Mouse (Mus musculus) adrenal gland, postnatal 36 days (tissue): ENCODE measurements around the gene Elf1. TPM values are rescaled to one million over a fixed set of nuclear protein-coding genes. Genes with fewer than 3 reads are reported as not detected.
A peak's percentile ranks its signal among the peaks of the same experiment; 100 is the strongest.

Experiments used
- DNase-seq, 2 experiments: peaks; one replicate each; pipeline ENCODE4 v3.0.0; 2021; ENCODE audit warnings: mixed read lengths in 1 of 2
- total RNA-seq, 2 experiments: library from RNA; stranded (reverse); gene quantifications; 2 replicates each; pipeline ENCODE4 v1.2.3; 2021

The Elf1 gene
- total RNA-seq, 2 experiments from 2014 or later = 22.1 to 26.0 TPM

DNA sequence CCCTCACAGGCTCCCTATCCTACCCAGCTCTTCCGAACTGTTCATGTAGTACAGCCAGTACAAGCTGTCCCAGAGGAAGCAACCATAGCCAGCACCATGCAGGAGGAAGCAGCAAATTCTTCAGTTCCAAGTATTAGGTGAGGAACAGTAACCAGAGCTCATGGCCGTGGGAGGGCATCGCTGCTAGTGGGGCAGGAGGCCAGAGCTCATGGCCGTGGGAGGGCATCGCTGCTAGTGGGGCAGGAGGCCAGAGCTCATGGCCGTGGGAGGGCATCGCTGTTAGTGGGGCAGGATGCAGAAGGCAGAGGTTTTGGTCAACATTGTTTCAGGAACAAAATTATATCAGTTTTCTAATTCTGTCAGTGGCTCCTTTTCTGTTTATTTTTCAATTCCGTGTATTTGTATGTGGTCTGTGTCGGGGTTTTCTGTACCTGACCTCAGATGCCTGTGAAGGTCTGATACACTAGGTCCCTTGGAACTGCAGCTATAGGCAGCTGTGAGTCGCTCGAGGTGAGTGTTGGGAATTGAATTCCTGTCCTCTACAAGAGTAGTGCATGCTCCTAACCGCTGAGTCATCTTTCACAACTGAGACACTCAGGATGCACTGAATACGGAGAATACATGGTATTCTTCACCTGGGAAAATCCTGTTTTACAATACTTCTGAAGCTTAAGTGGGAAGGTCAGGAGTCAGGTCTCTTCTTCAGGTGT is 92.6 kb downstream of the Elf1 start:
- DNase-seq = no peak

DNA sequence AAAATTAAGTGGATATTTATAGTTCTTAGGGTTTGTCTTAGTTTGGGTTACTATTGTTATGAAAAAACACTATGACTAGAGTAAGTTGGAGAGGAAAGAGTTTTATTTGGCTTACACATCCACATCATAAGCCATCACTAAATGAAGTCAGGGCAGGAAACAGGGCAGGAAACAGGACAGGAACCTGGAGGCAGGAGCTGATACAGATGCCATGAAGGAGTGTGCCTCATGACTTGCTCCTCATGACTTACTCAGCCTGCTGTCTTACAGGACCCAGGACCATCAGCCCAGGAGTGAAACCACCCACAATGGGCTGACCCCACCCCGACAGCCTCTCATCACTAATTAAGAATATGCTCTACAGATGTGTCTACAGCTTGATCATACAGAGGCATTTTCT is 93.4 kb downstream of the Elf1 start:
- no peak for DNase-seq

DNA sequence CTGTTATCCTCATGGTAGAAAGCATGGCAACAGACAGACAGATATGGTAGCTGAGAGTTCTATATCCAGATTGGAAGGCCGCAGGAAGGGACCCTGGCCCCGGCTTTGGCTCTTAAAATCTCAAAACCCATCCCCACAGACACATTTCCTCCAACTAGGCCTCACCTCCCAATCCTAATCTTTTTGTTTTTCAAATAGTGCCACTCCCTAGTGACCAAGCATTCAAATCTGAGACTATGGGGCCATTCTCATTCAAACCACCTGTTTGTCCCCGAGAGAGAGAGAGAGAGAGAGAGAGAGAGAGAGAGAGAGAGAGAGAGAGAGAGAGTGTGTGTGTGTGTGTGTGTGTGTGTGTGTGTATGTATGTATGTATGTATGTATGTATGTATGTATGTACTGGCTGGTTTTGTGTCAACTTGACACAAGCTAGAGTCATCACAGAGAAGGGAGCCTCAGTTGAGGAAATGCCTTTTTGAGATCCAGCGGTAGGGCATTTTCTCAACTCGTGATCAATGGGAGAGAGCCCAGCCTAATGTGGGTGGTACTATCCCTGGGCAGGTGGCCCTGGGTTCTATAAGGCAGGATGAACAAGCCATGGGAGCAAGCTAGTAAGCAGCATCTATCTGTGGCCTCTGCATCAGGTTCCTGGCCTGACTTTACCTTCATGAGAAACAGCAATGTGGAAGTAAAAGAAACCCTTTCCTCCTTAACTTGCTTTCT is 102.7 kb downstream of the Elf1 start:
- no peak for DNase-seq

DNA sequence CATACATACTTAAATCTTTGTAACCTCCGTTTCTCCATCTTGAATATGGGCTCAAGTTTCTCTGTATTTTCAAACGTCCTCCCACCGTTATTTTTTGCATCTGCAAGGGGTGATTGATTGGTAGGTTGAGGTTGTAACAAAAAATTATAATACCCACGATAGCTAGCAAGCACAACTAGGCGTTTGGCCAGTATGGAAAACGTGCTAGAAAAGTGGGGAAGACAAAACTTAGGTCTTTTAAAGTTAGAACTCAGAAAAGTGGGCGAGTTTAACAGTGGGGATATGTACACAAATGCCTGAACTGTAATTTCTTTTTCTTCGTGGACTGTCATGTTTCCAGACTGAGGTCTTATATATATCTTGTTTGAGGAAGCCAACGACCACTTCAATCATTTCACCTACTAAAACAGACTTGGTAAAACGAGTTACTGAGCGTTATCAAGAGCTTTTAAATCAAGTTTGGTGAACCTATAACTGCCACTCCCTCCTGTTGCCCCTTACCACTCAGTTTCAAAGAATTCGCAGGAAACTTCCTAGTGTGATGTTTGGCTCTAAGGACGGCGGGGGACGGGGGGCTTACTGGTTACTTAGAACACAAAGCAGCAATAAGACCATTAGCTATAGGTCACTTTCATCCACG is 105.6 kb downstream of the Elf1 start:
- DNase-seq = no peak

DNA sequence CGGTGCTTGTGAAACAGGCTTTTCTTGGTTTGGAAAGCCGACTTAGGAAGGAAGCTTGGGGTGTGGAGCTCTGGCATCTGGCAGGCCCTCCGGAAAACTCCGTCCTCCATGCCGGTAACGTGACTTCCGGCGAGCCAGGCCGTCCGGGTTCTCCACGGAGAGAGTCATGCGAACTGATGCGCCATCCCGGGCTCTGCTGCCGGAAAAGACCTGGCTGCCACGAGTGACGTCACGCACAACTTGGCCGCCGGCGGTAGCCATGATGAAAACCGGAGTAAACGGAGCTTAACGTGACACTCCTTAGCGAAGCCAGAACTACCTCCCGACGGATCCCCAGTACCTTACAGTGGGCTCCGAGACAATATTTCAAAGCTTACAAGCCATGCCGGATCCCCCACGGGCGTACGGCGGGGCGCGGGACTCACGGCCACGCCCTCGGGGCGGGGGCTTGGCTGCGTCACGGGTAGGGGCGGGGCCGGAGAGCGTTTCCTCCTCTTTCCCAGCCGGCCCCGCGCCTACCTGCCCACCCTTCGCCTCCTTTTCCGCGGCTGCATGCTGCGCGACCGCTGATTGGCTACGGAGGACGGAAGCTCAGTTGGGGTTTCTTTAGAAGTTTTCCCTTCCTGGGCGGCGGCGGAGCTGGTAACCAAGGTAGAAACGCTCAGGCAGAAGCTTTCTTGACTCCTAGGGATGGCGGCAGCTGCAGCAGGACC is 106.3 kb downstream of the Elf1 start, which contains the start of gene Sugt1:
Gene Sugt1 (plus strand): TSS at position 553 of the 713 bp plus-strand sequence.
- peak; percentile 97 for DNase-seq

DNA sequence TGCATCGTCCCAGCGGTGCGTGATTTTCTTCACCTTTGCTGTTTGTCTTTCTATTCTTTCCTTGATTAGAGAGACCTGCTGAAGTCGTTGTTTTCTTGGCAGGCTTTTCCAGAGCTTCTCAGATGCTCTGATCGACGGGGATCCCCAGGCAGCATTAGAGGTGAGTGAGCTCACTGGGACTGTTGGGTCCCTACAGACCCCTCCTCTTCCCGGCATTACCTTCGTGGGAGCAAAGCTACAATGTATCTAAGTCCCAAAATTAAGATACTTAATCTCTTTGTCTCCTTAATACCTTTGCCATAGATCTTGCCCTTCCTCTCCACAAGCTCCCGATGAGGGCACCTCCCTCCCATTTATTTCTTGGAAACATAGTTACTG is 106.8 kb downstream of the Elf1 start:
- no peak for DNase-seq

DNA sequence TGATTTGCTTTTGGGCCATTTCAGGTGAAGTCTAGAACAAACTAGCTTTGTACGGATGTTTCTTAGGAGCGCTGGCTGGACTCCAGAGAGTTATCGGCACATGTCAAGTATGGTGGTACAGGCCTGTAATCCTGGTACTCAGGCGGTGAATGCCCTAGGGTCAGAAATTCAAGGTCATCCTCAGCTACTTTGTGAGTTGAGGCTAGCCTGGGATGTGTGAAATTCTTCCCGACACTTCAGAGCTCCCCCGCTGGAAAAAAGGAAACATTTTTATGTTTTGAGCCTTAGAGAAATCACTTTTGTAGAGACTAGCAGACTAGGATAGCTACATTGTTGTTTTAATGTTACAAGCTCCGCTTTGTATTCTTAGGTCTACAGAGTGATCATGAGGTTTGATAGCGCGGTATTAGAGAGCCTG is 107.5 kb downstream of the Elf1 start:
- peak in 1 of 2 experiments; percentile 10 for DNase-seq

DNA sequence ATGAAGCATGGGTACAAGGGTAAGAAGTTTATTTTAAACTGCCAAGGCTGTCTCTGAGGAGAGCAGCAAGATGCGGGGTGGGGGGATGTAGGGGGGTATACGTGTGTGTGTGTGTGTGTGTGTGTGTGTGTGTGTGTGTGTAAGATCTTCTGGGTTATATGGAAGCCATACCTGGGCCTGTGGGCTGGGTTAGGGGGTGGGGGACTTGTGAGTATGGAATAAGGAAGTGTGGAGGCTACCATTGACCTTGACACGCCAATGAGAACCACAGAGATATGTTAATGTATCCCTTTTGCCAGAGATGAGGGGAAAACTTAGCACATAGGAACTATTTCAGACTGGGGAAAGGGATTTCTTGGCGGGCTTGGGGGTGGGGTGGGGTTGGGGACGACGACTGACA is 108.4 kb downstream of the Elf1 start:
- no peak for DNase-seq

DNA sequence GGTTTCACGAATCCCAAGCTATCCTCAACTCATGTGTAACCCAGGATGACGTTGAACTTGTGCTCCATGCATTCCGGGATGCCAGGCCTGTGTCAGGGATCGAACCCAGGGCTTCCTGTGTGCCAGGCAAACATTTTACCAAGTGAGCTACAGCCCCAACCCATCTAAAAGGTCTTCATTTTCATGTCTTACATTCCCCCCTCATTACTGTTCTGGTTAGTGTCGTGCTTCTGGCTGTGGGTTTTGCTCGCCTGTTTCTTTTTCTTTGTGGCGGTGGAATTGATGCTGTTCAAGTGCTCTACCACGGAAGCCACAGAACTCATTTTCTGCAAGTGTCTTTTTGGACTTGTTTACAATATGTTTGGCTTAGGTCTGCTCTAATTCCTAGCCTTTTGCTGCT is 109.9 kb downstream of the Elf1 start:
- no peak for DNase-seq

DNA sequence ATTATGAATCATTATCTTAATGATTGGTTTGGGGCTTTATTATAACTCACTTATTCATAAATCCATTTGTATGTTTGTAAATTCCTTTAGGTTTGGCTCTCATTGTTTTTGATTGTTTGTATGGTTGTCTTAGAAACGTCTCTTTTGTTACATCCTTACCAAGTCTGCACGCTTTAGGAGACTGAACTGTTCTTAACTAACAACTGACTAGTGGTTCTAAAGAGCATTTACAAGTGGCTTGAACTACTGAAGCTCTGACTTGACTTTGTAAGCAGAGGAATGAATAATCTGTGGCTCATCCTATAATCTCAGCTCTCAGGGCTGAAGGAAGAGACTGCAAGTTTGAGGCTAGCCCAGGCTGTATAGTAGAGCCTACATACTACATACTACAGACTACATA is 110.6 kb downstream of the Elf1 start:
- DNase-seq = no peak

DNA sequence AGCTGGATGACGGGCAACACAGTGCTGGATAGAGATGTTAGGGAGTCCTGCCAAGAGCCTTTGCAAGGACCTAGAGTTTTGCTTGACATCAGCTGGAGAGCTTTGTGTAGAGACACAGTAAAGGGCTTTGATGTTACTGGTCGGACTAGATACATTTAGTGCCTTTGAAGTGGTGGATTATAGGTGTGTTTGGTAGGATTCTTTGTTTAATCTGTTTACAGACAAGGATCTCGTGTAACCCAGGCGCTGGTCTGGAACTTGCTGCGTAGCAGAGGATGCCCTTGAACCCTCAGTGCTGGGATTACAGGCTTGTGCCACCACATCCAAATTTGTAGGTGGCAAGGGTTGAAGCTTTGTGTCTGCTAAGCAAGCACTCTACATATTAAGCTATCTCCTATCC is 113.1 kb downstream of the Elf1 start:
- peak; percentile 14 to 45 for DNase-seq

DNA sequence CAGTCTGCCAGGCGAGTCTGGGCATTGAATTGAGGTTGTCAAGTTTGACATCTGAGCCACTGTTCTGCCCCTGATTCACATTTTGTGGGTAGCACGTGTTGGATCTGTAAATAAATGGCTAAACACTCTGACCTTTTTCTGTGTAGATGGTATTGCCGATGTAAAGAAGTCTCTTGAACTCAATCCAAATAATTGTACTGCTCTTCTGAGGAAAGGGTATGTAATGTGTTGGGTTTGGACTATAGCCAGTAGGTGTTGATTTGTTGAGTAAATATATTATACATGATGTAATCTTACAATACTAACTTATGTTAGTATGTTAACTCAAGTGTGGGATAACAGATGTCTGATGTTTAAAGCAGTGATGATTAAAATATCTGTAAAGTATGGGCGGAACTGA is 115.6 kb downstream of the Elf1 start:
- no peak for DNase-seq

DNA sequence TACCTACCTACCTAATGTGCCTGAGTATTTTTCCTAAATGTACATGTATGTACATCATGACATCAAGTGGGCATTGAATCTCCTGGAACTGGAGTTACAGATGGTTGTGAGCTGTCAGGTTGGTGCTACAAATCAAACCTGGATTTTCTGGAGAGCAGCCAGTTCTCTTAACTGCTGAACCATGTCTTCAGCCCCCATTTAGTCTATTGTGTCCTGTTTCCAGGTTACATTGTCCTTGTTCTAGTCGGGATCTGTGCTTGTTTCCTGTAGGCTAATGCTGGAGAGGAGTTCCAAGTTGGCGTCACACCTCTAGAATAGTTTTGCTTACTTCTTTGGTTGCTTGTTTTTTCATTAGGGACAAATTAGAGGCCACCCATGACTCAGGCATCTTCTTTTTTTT is 124.9 kb downstream of the Elf1 start:
- no peak for DNase-seq

DNA sequence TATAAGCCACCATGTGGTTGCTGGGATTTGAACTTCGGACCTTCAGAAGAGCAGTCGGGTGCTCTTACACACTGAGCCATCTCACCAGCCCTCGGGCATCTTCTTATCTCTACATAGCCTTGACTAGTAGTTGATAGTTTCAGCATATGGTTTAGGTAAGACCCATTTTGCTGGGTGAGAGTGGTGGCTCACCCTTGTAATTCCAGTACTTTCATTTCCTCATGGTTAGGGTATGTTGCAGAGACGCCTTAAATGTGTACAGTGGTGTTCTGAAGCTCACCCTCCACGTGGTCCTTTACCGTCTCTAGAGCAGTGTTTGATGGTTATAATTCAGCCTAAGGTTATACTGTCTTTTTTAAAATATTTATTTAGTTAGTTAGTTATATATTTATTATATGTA is 125.4 kb downstream of the Elf1 start:
- DNase-seq = no peak

DNA sequence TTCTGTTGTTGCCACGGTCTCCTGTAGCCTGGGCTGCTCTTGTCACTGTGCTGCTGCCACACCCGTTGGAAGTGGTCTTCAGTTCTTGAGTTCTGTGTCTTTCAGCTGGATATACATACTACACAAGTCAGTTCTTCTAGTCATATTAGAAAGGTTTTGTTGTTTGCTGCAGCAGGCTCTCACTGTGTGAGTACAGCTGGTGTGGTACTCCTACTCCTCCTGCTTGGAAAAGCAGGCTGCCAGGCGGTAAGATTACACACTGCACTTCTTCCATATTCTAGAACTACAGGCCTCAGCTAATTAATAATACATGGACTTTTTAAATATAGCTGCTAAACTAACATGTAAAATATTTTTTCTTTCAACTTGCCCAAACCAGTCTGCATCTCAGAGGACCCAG is 125.9 kb downstream of the Elf1 start:
- no peak for DNase-seq

DNA sequence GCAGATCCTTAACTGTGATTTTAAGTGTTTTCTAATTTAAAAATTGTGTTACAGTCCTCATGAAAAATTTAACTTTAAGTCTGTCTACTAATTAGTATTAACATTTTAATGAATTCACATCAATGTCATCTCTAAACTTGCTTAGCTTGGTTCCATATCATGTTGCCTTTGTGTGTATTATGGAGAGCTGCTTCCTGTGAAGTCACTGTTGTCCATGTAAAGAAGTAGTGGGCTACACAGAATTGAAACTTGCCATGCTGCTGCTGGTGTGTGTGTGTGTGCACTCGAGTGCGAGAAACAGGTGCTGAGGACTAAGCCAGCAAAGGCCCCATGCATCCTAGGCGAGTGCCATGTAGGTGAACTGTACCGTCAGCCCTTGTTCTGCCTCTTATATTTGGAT is 126.4 kb downstream of the Elf1 start:
- DNase-seq = no peak

DNA sequence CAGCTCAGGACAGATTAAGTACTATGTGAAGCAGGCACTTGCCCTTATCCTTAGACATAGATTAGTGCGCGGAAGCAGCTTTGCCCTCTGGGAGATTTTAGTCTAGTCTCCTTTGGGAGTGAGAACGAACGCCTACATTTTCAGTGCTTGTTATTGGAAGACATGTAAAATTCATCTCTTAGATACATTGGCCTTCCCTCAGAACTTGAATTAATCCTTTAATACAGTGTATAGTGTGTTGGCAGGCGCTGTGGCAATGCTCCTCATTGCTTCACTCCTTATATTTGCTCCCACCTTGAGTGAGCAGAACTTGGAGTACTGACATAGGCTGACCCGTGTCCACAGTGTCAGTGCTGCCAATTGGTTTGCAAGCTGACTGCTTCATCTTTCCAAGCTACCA is 127.3 kb downstream of the Elf1 start:
- no peak for DNase-seq

DNA sequence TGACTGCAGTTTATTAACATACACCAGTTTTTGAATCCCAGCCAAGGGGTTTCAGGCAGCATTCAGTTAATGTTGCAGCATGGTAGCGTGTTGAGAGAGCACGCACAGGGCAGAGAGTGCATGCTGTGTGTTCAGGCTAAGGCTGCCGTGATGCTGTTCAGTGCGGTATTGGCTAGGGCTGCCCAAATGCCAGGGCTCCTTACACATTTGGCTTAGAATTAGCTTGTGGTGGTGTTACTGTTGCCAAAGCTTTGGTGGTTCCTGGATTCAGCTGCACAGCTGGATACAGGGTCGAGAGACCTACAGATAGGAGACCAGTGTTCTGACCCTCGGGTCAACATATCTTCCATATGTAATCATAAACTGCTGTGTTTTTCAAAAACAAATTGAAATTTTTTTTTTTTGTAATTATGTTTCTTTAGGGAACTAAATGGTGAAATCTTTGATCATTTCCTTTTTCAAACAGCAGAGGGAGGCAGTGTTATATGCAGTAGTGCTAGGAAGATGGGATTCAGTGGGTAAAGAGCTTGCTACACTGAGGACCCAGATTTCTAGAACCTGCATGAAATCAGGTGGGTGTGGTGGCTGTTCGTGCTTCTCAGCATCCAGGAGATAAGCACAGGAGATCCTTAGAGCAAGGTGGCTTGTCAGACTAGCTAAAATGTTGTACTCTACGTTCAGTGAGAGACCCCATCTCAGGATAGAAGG is 136.3 kb downstream of the Elf1 start:
- no peak for DNase-seq

DNA sequence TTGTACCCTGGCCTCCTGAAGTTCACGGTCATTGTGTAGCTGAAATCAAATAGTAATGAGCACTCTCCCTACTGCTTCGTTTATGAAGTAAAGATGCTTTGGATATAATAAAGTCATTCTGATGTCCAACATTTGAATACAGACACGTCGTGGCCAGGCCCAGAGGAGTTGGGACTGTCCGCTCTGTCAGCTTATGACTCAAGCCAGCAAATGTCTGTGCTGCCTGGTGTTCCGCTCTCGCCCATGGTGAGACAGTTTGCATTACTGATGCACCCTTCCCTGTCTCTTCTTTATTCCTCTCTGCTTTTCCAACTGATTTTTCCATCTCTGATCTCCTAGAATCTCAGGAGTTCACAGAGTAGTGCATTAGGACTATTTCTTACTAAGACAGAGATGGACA is 138.8 kb downstream of the Elf1 start:
- DNase-seq = no peak

DNA sequence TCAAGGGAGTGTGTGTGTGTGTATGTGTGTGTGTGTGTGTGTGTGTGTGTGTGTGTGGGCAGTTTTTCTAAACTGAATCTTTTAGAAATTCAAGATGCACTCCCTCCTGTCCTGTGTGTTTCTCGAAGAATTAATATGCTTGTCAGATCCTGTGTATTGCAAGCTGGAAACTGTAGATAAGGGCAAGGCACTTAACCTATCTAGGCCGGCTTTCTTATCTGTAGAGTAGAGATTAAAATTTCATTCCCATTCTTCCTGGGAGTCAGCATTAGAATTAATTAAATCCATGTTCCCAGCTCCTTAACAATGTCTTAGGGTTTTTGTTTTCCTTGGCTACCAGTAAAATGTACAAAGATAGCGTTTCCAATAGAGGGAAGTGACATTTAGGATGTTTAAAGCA is 140.1 kb downstream of the Elf1 start:
- no peak for DNase-seq
